Mouse (Mus musculus) lung, postnatal 10 days (tissue): Measurements from ENCODE around the gene Zc3h7a.
A peak's percentile ranks its signal among the peaks of the same experiment; 100 is the strongest.

Source experiments
- DNase-seq: peaks from one replicate; pipeline ENCODE4 v3.0.0; 2021

Zc3h7a gene

DNA sequence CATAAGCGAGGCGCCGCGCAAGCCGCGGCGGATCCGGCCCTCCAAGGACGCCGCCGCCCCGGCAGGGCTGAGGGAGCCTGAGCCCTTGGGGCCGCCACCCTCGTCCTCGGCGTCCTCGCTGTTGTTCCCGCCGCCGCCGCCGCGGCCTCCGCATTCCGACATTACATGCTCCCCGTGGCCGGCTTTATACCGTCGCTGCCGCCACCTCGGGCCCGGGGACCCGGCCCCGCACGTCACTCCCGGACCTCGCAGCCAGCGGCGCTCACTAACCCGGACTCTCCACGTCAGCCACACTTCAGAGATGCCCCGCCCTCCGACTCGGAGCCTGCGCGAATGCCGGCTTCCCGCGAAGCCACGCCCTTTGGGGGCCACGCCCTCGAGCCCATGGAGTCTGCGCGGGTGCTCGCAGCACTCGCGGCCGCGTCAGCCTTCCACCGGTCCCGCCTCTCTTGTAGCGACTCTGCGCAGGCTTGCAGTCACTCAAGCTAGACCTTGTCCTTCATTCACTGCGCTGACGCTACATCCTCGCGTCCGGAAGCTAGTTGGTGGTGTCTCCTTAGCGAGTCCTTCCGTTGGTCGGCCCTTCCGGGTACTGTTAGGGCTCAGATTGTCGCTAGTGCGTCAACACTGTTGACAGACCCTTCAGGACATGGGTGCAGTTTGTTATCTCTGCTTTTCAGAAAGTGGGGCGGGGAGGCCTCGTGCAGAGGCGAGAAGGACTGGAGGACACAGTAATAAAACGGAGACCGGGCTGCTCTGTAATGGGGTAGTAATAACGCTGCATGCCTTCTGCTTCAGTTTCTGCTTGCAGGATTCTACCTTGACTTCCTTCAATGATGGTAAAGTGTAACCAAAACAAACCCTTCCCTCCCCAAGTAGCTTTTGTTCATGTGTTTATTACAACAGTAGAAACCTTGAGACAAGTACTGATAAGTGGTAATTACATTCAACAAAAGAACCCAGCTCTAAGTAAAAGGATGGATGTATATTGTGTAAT lies 41.5 kb downstream of the Zc3h7a start, which contains the start of gene Txndc11:
Txndc11 (minus strand) TSS at position 303 of the 997 bp plus-strand sequence.
- peak; percentile 100 for DNase-seq

- no peak for DNase-seq
Measured at GRCm38 (mm10) chr16:11133476-11134347, 42.5 kb downstream of the Zc3h7a start.

DNA sequence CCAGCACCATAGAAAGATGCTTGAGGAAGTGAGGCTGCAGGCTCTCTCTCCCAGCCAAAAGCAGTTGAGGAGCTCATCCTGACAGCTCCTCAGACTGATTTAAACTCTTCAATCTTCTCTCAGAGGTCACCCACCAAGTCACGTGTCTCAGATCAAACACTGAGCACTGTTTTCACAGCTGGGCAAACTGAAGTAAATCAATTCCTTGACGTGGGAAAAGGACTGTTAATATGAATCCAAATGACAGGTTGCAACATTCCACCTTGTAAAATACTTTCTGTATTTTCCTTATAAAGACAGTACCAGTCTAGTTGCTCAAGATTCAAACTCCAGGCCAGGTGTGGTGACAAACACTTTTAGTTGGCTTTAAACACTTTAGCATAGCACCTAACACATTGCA lies 43.4 kb downstream of the Zc3h7a start:
- no peak for DNase-seq

- DNase-seq, result no peak
Measured at GRCm38 (mm10) chr16:11128301-11128700, 47.9 kb downstream of the Zc3h7a start.

GRCm38 (mm10) chr16:11125371-11125770 lies 50.8 kb downstream of the Zc3h7a start:
- no peak for DNase-seq

DNA sequence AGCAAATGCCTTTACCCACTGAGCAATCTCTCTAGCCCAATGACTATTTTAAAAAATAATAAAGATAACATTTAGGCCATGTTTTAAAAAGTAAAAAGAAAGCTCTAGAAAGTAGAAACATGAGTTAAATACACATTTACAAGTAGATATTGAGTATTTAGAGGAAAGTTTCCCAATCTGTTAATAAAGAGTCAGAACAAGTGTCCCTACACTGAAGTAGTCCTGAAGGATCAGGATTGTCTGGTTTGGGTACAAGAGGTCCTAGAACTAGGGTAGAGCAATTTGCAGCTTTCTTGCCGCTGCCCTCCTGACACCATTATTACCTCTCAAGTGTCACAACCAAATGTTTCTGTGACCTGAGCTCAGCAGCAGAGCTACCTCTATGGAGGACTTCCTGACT lies 52.1 kb downstream of the Zc3h7a start:
- DNase-seq, result no peak

DNA sequence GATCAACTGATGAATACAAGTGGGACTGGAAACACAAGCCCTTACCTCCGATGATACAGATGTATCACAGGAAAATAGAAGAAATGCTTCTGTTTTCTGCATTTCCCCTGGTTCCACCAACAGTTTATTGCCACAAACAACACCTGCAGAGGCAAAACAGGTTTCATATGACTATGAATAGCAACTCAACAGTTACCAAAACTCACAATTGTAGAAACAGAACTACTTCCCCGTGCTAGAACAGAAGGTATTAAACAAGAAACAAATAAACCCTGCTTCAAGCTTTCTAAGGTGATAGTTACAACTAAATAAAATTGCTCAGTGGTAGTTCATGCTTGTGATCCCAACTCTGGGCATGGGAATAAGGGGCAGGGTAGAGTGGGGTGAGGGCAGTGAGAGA lies 53.6 kb downstream of the Zc3h7a start:
- DNase-seq, result no peak

- peak; percentile 30 for DNase-seq
Measured at GRCm38 (mm10) chr16:11109198-11109740, 66.9 kb downstream of the Zc3h7a start.

DNA sequence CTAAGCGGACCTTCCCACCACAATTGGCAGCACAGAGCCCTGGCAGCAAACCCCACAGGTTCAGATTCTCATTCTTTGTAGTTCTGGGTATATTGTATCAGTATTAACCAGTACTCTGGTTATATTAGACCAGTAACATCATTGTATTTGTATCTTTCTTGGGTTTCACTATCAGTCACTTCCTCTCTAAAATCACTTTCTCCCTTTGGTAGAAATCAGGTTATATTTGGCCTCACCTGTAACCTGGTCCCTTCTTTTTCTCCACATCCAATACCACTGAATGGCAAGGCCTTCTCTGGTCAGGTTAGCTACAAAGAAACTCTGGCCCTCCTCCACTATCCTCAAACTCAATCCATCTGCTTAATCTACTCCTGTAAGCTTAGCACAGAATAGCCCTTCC lies 71.3 kb downstream of the Zc3h7a start:
- no peak for DNase-seq

DNA sequence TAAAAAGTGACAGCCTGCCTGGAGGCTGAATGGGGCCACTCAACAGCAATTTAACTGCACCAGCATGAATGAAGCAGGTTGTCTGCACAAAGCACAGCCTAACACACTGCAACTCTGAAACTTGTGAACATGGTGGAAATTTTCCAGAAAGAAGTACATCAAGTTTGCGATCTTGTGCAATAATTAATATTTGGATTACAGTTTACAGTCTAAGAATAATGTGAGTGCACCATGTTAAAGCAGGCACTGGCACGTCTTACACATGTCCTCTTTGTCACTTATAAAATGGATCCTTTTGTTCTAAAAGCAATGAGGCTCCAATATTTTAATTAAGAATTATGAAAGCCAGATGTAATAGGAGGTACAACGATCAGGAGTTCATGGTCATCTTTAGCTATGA lies 78.9 kb downstream of the Zc3h7a start:
- DNase-seq, result no peak

DNA sequence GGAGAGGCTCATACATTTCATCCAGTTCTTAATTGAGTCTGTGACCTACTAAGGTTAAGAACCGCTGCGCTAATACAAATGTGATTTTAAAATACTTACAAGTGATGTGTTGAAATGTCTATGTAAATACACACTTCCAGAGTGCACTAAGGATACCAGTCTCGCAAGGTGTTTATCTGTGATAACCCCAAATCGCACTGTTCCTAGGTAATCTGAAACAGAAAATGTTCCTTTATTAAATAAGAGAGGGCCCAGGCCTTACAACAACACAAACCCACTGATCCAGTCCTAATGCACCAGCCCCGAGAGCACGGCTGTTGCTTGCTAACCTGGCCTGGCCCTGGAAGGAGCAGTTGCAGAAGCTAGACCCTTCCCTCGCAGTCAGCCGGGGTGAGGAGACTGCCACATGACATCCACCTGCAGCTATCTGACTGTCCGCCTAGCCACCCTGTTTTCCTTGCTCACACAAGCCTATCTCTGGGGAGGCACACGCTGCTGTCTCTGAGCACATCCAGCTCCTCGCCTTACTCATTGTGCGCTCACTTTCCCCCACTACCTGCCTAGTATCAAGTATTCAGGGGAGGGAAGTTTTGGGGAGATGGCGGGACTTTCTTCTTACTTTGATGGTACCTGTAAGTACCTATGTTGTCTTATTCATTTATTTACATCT lies 82.3 kb downstream of the Zc3h7a start:
- DNase-seq, result no peak

GRCm38 (mm10) chr16:11092523-11092922 lies 83.7 kb downstream of the Zc3h7a start:
- DNase-seq, result no peak

- DNase-seq, result peak; percentile 32
Measured at GRCm38 (mm10) chr16:11092061-11092460, 84.1 kb downstream of the Zc3h7a start.

DNA sequence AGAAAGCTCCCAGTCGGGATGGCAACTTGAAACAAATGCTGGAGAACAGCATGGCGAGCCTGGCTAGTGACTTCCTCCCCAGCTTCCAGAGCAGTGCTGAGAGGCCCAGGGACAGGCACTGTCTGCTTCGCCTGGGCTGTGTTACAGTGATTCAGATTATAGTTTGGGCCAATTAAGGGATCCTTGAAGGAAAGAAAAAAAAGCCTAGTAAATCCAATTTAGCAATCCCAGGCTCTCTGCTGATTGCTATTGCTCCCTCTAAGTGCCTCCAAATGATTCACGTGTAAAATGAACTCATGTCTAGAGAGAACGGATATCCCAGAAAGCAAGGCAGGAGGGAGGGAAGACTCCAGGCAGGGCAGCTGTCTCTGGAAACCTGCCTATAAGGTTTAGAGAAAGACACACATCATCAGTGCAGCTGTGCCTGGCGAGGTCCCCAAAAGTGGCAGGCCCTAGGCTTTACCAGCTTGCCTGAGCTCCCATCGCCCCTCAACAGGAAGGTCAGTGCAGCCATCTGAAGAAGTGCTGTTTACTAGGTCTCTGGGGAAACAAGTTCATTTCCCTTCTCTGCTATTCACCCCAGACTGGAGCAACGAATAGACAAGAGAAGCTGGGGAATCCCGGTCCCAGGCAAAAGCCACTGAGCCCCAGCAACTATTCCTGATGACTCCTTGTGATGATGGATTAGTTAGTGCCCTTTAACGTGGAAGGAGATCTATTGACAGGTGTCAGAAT lies 85.2 kb downstream of the Zc3h7a start:
- no peak for DNase-seq

DNA sequence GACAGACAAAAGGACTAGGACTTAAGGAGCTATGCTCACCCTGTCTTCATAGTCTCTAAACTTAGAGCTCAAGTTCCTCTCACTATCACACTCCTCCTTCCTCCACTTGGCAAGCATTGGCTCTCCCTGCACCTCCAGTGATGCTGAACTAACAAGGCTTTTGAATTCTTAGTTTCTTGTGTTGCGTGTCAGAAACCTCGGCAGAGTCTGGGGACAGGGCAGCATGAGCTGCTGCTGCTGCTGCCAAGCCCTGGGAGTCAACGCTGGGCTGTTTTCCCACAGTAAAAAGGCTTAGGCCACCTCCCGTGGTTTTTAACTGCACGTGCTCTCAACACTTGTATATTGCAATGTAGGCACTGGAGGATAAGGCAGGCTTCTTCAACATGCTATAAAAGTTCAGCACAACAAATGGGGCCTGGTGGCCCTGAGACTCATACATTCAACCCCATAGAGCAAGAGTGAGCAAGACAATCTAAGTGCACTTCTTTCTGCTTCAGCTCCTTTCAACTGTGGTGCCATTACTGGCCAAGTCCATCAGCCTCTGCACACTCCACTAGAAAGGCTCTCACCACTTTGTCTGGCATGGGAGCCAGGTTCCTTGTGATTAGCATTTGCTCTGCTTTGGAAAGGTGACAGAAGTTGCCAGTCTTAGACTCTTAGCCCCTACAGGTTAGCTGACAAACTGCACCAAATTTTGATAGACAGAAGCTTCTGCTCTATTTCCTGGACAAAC lies 89.2 kb downstream of the Zc3h7a start:
- DNase-seq, result no peak
